Mouse (Mus musculus): Measurements from ENCODE around the gene Myod1. TPM values are rescaled to one million over a fixed set of nuclear protein-coding genes. Genes with fewer than 3 reads are reported as not detected.

Myod1 gene
- polyA plus RNA-seq, 1 experiment from 2014 or later: 10.0 TPM

Other genes with a start within 250 kb of the Myod1 start
- 4.3 and 5.3 TPM in 2 replicates for gene Abcc8, start 196.4 kb upstream of the Myod1 start, polyA plus RNA-seq (2014; fragmentation: Nextera tagmentation; extraction: Ambion mirVana)
- gene Ush1c, start 138.0 kb upstream of the Myod1 start, polyA plus RNA-seq (2014; fragmentation: Nextera tagmentation; extraction: Ambion mirVana): 2.8 and 3.1 TPM in 2 replicates
- 0.12 TPM in 1 of 2 replicates, not detected in the other for gene Otog, start 135.5 kb upstream of the Myod1 start, polyA plus RNA-seq (2014; fragmentation: Nextera tagmentation; extraction: Ambion mirVana)
- gene Kcnc1, start 20.0 kb downstream of the Myod1 start, polyA plus RNA-seq (2014; fragmentation: Nextera tagmentation; extraction: Ambion mirVana): 1.6 and 3.7 TPM in 2 replicates

Measured in neural tube, embryonic 11.5 days (tissue).